Mouse (Mus musculus) layer of hippocampus, adult 9-11 months (tissue): ENCODE results near the gene Ncor1.
"Not testable (repeated sequence)": the region's sequence is repeated elsewhere in the genome, so short reads cannot be mapped to it uniquely, and the experiment has no call there.

Experiments used
- DNase-seq: peaks from one replicate; pipeline ENCODE4 v3.0.0; 2022

The Ncor1 gene

DNA sequence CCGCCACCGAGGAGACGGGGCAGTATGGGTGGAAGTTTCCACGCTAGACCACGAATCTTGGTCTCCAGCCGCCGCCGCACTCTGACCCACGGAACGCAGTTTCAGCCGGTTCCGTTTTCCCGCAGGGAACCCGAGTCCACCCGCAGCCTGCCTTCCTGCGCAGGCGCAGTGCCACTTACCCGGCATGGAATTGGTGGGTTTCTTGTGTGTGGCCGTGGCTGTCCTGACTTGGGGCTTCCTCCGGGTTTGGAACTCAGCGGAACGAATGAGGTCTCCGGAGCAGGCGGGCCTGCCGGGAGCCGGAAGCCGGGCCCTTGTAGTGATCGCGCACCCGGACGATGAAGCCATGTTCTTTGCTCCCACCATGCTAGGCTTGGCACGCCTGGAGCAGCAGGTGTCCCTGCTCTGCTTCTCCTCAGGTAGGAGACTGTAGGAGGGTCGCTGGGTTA is at the start of gene Ncor1, which contains the start of gene Pigl:
Gene Ncor1, minus strand, starts transcription at position 266 of the 449 bp plus-strand sequence.
Gene Pigl, plus strand, starts transcription at position 185 of the 449 bp plus-strand sequence.
- peak; percentile 89 for DNase-seq

DNA sequence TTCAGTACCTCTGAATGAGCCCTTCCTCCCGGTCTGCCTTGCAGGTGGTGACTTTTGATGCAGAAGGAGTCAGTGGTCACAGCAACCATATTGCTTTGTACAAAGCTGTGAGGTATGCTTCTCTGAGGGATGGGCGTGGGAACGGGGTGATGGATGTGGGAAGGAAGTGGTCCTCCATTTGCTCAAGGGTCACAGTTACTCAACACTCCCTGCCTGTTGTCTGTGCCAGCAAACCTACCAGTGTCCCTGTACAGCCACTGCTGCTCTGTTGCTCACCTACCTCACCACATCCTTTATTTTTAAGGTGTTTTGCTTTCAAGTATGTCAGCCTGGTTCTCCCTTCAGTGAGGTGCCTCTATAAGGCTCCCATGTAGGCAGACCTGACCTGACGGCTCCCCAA is 49.3 kb upstream of the Ncor1 start:
- DNase-seq: no peak

DNA sequence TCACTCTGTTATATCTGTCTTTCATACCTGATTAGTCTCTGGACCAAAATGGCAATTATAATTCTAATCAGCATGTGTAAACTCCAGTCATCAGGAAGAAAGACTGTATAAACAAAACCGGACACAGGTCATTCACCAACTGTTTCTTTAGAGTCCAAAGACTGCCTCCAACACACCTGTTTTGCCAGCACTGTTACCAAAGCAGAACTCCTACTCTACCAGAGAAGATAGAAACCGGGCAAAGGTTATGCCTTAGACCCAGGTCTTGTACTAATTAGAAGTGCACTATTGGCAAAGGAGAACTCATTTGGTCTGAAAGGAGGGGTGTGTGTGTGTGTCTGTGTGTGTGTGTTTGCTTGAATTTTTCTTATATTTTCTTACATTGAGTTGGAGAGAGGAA is 42.2 kb upstream of the Ncor1 start:
- DNase-seq: no peak

DNA sequence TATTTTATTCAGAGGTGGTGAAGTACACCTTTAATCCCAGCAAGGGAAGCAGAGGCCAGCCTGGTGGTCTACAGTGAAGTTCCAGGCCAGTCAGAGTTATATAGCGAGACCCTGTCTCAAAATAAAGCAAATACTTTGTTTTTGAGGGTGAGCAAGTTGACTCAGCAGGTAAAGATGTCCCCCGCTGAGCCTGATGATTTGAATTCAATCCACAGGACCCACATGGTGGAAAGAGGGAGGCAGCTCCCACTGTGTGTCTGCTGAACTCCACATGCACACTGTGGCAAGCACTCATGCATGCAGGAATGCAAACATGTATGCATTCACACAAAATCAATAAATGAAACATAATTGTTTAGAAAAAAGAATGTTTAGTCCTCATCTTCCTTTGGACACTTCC is 40.5 kb upstream of the Ncor1 start:
- no peak for DNase-seq

DNA sequence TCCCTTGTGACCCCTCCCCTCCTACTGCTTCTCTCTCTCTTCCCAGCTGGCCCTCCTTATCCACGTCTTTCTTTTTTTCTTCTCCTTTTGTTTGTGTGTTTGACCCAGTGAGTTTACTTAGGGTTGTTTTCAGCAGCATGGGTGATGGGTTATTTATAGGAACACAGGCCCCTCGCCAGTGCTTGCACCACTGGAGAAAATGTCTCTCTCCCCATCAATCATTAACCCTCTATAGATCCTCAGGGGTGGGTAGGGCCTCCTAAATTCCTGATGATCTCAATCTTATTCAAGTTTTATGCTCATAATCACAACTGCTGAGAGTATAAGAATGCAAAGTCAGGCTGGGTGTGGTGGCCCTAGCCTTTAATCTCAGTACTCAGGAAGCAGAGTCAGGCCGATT is 38.8 kb upstream of the Ncor1 start:
- no peak for DNase-seq

DNA sequence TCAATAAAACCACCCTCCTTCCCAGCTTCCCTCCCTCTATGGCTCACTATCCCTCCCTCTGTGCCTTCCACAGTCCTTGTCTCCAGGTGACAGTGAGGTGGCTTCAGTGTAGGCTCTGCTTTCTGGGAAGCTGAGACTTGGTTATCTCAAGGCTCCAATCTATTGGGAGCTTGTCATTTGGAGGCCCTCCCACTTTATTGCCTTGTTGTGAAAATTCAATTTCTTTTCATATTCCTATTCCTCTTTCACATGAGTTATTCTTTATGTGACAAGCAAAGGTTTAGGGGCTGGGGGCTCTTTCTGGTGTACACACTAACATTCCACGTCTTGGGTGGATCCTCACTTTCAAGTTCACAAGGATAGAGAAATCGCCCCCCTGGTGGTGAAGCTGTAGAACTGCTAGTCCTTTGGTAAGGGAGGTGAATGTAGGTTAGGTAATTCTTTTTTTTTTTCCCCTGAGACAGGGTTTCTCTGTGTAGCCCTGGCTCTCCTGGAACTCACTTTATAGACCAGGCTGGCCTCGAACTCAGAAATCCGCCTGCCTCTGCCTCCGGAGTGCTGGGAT is 37.9 kb upstream of the Ncor1 start:
- no peak for DNase-seq

DNA sequence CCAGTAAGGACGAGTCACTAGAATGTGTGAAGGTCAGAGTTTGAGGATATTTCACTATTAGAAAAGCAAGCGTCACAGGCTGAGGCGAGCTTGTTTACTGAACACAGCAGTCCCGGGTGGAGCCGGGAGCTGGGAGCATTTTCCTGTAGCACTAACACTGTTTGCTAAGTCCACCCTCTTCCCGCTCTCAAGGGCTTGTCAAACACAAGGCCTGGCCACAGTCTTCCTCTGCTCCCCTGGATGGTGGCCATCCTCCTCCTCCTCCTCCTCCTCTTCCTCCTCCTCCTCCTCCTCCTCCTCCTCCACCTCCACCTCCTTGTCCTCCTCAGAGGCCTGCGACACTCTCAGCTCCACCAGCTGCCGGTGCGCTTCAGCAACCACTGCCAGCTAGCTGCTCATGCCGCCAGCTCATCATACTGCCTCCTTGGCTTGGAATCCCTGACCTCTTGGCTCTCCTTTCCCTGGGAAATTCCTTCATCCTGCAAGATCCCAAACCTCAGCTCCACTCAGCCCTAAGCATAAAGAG is 37.0 kb upstream of the Ncor1 start:
- no peak for DNase-seq

DNA sequence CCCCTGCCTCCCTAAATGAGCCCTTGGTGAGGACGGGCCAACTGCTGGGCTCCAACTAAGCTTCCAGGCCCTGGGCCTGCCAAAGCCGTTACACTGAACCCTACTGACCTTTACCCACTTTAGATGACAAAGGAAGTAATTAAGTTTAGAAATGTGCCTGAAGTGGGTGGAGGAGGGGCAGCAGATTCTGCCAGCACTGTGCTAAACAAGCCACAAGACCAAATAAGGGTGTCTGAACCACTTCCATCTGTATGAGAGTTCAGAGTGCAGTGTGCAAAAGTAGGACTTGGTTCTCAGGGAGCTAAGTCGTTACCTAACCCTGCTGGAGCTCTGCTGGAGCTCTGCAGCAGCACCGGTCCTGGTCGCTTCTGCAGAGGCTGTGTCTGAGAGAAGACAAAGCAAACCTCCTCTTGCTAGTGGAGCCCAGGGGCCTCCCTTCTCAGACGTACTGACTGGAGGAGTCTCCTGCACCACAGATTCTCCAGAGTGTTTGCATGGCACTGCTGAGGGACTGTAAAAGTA is 36.5 kb upstream of the Ncor1 start:
- DNase-seq: peak; percentile 38

DNA sequence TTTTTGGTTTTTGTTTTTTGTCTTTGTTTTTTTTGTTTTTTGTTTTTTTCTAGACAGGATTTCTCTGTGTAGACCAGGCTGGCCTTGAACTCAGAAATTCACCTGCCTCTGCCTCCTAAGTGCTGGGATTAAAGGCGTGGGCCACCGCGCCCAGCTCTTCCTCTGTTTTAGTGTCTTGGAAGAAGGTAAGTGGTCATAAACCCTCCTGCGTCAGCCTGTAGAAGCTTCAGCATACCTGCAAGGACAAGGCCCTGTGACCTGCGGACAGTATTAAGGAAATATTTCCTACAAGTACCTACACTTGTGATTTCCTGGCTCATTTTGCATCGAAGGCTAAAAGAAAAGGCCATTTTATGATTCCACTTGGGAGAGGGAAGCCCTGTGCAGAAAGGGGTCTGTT is 35.4 kb upstream of the Ncor1 start:
- DNase-seq: no peak

DNA sequence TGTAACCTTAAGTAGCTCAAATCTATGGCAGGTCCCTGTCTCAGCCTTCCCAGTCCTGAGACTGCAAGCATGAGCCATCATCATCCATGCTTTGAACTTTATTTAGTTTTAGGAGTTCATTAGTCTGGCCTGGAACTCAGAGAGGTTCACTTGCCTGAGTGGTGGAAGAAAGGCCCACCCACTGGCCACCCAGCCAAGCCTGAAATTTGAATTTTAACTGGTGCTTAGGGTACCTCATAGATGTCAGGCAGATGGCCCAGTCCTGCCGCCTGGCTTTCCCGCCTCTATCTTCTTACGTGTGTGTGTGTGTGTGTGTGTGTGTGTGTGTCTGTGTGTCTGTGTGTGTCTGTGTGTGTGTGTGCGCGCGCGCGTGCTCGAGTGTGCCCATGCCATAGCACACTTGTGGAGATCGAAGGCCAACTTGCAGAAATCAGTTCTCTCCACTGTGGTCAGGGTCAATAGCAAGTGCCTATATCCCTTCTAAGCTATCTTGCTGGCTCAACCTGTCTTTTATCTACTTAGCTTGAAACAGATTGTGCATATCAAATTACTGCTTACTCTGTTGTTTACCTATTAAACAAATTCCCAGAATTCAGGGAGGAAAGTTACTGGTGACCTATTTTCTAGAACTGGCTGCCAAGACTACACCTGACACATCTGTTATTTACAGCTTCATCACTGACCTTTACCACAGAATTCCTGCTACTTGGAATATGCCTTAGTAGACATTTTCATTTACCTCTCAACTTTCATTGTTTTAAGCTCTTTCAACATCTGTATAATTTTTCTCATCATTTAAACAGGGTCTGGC is 29.4 kb upstream of the Ncor1 start:
- DNase-seq: no peak

DNA sequence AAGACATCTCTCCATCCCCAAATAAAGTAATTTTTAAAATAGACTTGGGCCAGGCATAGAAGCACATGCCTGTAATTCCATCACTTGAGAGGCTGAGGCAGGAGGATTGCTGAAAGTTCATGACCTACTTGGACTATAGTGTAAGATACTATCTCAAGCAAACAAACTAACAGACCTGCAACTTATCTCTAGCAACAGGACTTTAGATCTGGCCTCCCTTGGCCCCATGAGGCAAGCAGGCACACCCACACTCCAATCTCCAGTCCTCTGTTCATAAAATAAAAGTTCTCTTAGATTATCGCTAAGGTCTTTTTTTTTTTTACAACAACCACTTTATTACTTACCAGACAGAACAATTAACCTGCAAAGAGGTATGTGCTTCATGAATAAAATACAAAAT is 28.6 kb upstream of the Ncor1 start:
- DNase-seq: no peak

DNA sequence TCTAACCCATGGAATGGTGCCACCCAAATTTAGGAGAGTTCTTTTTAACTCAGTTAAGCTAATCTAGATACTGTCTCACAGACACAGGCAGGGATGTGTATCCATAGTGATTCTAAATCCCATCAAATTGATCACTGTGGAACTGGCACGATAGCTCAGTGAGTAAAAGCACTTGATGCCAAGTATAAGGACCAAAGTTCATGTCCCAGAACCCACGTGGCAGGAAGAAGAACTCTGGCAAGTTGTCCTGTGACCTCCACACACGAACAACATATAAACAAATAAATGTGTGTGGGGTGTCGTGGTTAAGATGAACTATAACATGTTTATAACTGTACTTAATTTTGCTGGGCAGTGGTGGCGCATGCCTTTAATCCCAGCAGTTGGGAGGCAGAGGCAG is 21.2 kb upstream of the Ncor1 start:
- no peak for DNase-seq

DNA sequence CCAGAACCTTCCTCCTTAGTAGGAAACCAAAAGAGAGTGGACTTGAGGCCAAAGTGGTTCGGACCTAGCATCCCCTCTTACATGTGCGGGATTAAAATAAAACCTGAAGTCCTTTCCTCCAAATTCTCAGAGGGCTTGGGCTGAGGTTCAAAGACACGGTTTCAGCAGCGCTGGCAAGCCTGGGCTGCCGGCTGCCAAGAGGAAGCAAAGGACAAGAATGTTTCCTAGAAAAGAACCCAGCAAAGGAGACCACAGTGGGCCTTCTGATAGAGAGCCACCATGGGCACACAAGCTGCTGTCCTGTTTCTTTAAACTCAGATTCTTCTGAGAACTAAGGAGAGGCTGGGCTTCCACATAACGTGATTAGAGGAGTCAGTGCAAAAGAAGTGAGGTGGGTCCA is 20.6 kb upstream of the Ncor1 start:
- DNase-seq: no peak

DNA sequence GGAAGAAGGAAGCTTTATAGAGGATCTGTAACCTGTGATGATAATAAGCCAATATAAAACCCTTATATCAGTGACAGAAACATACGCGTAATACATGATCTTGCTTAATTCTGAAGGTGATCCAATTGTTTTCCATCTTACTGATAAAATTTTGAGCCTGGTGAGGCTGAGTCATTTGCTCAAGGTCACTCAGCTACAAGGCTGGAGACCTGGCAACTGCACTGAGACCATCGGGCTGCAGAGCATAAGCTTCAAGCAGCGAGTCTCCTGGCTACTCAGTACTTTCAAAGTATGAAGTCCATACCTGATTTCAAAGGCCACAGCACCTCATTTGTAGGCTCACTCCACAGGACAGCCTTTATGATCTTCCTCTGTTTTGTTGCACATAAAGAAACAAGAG is 17.8 kb upstream of the Ncor1 start:
- DNase-seq: no peak

DNA sequence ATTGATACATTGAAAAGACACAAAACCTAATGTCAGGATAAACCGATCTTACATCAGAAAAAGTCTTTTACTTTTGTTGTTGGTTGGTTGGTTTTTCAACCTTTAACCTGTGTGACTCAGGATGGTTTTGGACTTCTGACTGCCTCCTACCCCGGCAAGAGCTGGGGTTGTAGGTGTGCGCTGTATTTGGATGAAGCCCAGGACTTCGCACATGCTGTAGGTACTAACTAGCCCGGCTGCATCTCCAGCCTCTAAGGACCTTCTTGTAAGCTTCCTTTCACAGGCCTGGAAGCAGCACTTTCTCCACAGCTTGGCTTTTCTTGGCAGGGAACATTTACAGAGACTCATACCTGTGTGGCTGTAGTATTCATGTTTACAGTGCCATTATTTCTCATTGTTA is 15.2 kb upstream of the Ncor1 start:
- DNase-seq: no peak

DNA sequence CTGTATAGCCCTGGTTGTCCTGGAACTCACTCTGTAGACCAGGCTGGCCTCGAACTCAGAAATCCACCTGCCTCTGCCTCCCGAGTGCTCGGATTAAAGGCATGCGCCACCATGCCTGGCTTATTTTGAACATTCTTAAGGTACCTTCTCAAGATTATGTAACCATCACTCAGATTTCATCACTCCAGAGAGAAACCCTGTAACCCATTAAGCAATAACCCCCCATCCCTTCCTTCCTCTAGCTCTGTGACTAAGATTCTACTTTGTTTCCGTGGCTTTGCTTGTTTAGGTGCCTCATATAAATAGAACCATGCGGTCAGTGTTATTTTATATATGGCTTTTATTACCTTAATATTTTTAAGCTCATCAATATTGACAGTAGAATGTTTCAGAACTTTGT is 12.1 kb upstream of the Ncor1 start:
- DNase-seq: no peak

DNA sequence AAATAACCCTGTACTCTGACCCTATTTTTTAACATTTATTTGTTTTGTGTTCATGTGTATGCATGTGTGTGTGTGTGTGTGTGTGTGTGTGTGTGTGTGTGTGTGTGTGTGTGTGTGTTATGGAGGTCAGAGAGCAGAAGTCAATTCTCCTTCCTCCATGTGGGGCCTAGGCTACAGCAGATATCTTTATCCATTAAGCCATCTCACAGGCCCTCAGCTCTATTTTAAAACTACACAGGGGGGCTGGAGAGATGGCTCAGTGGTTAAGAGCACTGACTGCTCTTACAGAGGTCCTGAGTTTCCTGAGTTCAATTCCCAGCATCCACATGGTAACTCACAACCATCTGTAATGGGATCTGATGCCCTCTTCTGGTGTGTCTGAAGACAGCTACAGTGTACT is 8.9 kb upstream of the Ncor1 start:
- not testable (repeated sequence) for DNase-seq

DNA sequence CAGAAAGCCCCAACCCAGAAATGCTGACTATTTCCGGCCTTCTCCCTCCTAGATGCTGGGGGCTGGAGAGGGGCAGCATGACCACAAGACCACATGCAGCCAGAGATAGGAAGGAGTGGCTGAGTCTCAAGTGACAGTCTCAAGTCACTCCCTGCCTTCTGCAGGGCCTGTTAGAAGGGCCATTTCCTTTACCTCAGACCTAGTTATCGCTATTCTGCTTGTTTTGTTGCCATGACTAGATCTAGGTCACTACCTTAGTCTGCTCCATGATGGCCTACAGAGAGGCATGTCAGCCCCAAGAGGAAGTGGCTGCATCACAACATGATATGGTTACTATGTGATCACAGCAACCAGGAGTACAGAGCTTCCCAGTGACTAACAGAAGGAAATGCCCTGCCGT is 8.2 kb upstream of the Ncor1 start:
- no peak for DNase-seq

DNA sequence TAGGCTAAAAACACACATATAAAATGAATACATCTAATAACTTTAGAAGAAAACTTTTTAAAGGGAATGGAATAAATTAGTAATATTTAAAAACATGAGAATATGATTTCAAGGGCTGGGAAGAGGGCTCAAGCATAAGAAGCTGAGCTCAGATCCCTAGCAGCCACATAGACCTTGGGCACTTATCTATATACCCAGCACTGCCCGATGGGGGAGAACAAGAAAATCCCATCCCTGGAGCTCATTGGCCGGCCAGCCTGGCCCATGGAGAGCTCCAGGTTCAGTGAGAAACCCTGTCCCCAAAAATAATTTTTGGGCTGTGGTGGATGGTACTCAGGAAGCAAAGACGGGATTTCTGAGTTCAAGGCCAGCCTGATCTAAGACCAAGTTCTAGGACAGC is 7.5 kb upstream of the Ncor1 start:
- DNase-seq: no peak

DNA sequence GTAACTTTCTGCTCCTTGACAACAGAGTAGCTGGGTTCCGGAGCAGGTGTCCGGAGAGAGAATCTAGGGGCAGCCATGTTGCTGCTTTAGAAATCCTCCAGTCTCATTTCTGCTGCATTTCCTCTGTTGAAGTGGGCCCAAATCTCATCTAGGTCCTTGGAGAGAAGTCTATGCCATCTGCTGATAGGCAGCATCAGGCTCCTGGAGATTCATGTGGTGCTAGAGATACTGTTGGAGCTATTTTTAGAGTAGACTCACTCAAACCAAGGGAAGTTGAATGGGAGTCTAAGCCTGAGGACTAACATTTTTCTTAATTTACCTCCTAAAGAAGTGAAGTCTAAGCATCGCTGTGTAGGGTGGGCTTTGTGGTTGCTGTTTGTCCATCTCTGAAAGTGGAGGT is 6.4 kb upstream of the Ncor1 start:
- DNase-seq: no peak

DNA sequence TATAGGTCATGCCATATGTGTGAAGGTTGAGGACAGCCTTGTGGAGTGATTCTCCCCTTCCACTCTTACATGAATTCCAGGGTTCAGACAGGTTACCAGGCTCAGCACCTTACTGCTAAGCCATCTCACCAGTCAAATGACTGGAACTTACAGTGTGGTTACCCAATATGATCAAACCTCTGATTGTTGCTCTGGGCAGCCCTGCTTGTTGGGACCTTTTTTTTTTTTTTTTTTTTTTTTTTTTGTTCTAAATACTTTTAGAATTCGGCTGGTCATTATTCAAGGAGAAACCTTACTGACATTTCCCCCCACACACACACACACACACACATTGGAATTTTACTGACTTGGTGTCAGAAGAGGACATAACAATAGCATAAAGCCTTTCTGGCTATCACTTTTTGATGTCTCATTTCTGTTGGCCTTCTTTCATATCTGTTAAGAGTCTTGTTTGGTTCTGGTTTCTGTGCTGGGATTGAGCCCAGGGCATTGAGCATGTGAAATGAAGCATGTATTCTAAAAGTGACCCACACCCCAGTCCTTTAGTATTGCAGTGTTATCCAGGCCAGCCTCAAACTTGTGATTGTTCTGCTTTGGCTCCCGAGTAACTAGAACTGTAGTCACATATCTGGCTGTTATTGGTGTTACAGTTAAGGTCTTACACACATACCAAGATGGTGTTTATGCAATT is 5.0 kb upstream of the Ncor1 start:
- no peak for DNase-seq

DNA sequence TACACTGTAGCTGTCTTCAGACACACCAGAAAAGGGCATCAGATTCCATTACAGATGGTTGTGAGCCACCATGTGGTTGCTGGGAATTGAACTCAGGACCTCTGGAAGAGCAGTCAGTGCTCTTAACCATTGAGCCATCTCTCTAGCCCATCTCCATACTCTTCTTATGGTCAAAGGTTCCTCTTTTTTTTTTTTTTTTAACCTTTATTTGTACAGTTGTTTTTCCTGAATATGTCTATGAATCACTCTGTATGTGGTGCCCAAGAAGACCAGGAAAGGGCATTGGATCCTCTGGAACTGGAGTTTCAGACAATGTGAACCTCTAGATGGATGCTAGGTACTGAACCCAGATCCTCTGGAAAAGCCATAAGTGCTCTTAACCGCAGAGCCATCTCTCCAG is 4.2 kb upstream of the Ncor1 start:
- DNase-seq: not testable (repeated sequence)

DNA sequence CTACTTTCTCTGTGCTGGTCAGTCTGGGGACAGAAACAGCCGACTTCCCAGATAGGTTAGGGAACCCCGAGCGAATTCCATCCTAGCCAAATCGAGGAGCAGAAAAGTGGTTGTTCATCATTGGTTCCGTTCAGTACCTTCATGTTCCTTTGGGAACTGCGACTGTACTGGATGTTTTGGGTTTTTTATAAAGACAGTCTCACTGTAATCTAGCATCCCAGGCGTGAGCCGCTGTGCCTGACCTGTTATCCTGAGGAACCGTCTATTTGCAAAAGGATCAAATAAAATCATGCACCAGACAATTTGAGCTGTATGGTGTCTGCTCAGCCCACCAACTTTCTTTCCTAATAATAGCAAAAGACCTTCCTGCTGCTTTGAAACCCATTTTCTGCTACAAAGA is 439 bp upstream of the Ncor1 start:
- no peak for DNase-seq

DNA sequence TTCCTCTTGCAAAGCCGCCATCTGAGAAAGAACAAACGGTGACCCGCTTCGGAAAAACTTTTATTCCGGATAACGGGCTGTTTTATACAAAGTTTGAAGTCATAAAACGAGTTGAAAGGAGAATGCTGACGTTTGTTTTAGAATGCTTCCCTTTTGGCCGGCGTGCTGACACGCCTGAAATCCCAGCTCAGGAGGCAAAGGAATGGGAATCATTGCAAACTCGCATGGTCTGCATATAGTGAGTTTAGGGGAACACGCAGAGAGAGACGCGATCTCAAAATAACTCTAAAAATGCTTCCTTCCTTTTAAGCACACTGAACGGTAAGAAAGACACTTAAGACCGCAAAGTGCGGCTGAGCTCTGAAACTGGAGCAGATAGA is 460 bp downstream of the Ncor1 start:
- no peak for DNase-seq
